Mouse (Mus musculus): ENCODE data around the gene Lrrc15. TPM values are rescaled to one million over a fixed set of nuclear protein-coding genes. Genes with fewer than 3 reads are reported as not detected.

Lrrc15 gene
- polyA plus RNA-seq, 1 experiment from 2014 or later, result 0.53 TPM

GRCm38 (mm10) chr16:30231882-30232604, 51.0 kb downstream of the Lrrc15 start:
- H3K9ac ChIP-seq, result no peak overlapping the region
- no peak overlapping the region for H3K4me2 ChIP-seq (replicated peaks)
- peaks cover 17% of the 10 kb centered on the region for H3K4me1 ChIP-seq
- H3K27me3 ChIP-seq, result peaks cover 79% of the 10 kb centered on the region
- ATAC-seq (ENCODE audit: low FRiP score), result no peak
- H3K9me3 ChIP-seq (replicated peaks), result no peaks in the 10 kb centered on the region
- H3K4me3 ChIP-seq, result no peak overlapping the region
- WGBS, result 33% methylated on average over 13 of the region's 13 CpGs
- no peaks in the 10 kb centered on the region for H3K36me3 ChIP-seq
- H3K27ac ChIP-seq, result no peak overlapping the region

DNA sequence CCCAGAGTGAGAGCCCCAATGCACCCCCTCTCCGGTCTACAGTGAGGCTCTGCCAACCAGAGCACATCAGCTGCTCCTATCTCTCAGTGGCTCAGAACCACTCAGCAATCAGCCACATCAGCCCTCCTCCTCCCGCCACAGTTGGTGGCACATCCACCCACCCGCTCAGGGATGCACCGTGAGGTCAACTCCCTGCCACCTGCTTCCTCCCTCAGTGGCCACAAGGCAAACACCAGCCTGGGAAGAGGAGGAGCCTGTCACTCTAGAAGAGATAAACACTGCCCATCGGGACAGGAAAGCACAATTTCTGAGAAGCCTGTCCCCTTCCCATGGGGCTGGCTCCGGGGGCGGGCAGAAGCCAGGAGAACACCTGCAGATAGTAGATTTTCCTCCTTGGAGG, 55.7 kb downstream of the Lrrc15 start:
- Histone ChIP-seq H3K4me1 (peaks cover 5% of the 10 kb centered on the region), H3K27ac (0 out of 2 replicates have a peak overlapping the region, but pooled peaks have one; percentile 30), H3K9me3 (replicated peaks) (no peaks in the 10 kb centered on the region), H3K9ac (no peak overlapping the region), H3K4me3 (no peak overlapping the region), H3K27me3 (peaks cover 58% of the 10 kb centered on the region), H3K4me2 (replicated peaks) (no peak overlapping the region), H3K36me3 (no peaks in the 10 kb centered on the region)
- 52% methylated on average over 7 of the region's 7 CpGs for WGBS
- no peak for ATAC-seq (ENCODE audit: low FRiP score)

GRCm38 (mm10) chr16:30221161-30221782, 61.8 kb downstream of the Lrrc15 start:
- Histone ChIP-seq H3K27me3 (peaks cover 49% of the 10 kb centered on the region), H3K9me3 (replicated peaks) (no peaks in the 10 kb centered on the region), H3K36me3 (no peaks in the 10 kb centered on the region), H3K9ac (no peak overlapping the region), H3K27ac (no peak overlapping the region), H3K4me1 (no peaks in the 10 kb centered on the region; the same call in 1 of the 2 replicates), H3K4me3 (no peak overlapping the region), H3K4me2 (replicated peaks) (no peak overlapping the region)
- WGBS, result 71% methylated on average over 13 of the region's 13 CpGs
- no peak for ATAC-seq (ENCODE audit: low FRiP score)

Other genes starting within 250 kb of the Lrrc15 start
- gene Hes1, start 218.9 kb downstream of the Lrrc15 start, polyA plus RNA-seq (2016; fragmentation: Nextera tagmentation; extraction: Ambion mirVana), result 39.5 and 40.3 TPM in 2 replicates
- not detected in 2 replicates for gene Cpn2, start 15.8 kb downstream of the Lrrc15 start, polyA plus RNA-seq (2016; fragmentation: Nextera tagmentation; extraction: Ambion mirVana)
- gene Gp5, start 27.5 kb upstream of the Lrrc15 start, polyA plus RNA-seq (2016; fragmentation: Nextera tagmentation; extraction: Ambion mirVana), result 1.4 and 1.6 TPM in 2 replicates
- 14.6 and 14.8 TPM in 2 replicates for gene Atp13a3, start 122.7 kb upstream of the Lrrc15 start, polyA plus RNA-seq (2016; fragmentation: Nextera tagmentation; extraction: Ambion mirVana)